Mouse (Mus musculus): ENCODE measurements around the gene Ankrd45.

GRCm38 (mm10) chr1:161185431-161185830 is 42.9 kb downstream of the Ankrd45 start:
- no peak for TF ChIP-seq CTCF (conservative IDR thresholded peaks at IDR 0.05 in 1 of 2, IDR thresholded peaks at IDR 0.05 in 1 of 2; ENCODE audit: low read depth in 2 of 2, low read length in 2 of 2)
- no peak for TF ChIP-seq CHD1 (IDR thresholded peaks at IDR 0.05; ENCODE audit: low read depth, low read length)
- TF ChIP-seq TCF12 (IDR thresholded peaks at IDR 0.05; ENCODE audit: low read depth, low read length), result no peak
- TF ChIP-seq MAX (IDR thresholded peaks at IDR 0.05; ENCODE audit: low read length), result no peak
- TF ChIP-seq HCFC1 (IDR thresholded peaks at IDR 0.05; ENCODE audit: low read depth, low read length), result no peak
- no peak for TF ChIP-seq POLR2AphosphoS2 (IDR thresholded peaks at IDR 0.05; ENCODE audit: low read depth, low read length)
- TF ChIP-seq E2F4 (IDR thresholded peaks at IDR 0.05; ENCODE audit: insufficient replicate concordance, low read depth, low read length), result no peak
- TF ChIP-seq GABPA (IDR thresholded peaks at IDR 0.05; ENCODE audit: insufficient replicate concordance, low read depth, low read length), result no peak
- TF ChIP-seq KAT2A (IDR thresholded peaks at IDR 0.05; ENCODE audit: insufficient replicate concordance, low read length), result no peak

All from CH12.LX (cell line).